Mouse (Mus musculus): ENCODE results near the gene Fat3. TPM values are rescaled to one million over a fixed set of nuclear protein-coding genes. Genes with fewer than 3 reads are reported as not detected.

Fat3 gene
- polyA plus RNA-seq, 1 experiment from 2014 or later, result 9.1 TPM

DNA sequence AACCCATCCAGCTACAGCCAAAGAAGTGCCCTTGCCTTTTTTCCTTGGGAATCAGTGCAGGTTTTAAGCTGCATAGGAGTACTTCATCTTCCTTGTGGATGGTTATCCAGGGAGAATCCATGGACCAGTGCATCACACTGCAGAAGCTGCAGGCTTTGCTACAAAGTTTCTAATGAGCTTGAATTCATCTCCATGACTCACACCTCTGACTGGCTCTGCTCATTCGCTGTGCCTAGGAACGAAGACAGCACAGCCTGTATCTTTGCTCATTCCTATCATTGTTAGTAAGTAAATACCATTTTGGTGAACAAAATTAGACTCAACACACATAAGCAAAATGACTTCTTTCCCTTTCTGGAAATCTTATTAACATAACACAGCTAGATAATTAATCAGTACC lies 78.4 kb downstream of the Fat3 start:
- ATAC-seq (ENCODE audit: low FRiP score, low read depth), result no peak
- H3K27ac ChIP-seq (replicated peaks), result no peak overlapping the region
- 71% methylated on average over 2 of the region's 2 CpGs for WGBS
- H3K4me1 ChIP-seq (replicated peaks), result no peaks in the 10 kb centered on the region
- H3K9ac ChIP-seq, result no peak overlapping the region
- H3K36me3 ChIP-seq, result no peaks in the 10 kb centered on the region
- no peak overlapping the region for H3K4me3 ChIP-seq
- no peaks in the 10 kb centered on the region for H3K27me3 ChIP-seq
- H3K9me3 ChIP-seq, result no peaks in the 10 kb centered on the region
- no peak overlapping the region for H3K4me2 ChIP-seq

DNA sequence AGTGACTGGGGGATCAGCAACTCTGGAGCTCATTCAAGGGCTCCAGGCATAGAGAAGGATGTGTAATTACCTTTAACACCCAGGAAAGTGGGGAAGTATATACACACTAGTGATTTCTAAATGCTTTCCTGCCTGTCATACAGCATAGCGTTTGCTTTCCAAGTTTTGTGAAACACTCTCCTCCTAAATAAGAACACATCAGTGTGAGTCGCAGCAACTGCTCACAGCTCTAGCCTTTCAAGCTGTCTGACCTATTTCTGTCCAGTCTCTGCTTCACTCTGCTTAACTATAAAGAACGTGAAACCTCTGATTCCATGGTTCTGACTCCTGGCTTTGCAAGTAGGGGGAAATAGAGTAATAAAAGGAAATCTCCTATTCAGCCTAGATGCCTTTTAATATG lies 98.3 kb downstream of the Fat3 start:
- H3K36me3 ChIP-seq, result no peaks in the 10 kb centered on the region
- H3K4me1 ChIP-seq (replicated peaks), result peaks cover 16% of the 10 kb centered on the region
- H3K9me3 ChIP-seq, result no peaks in the 10 kb centered on the region
- ATAC-seq (ENCODE audit: low FRiP score, low read depth), result no peak
- no peak overlapping the region for H3K9ac ChIP-seq
- H3K27ac ChIP-seq (replicated peaks), result no peak overlapping the region
- H3K4me3 ChIP-seq, result no peak overlapping the region
- WGBS, result 60% methylated on average over 3 of the region's 3 CpGs
- no peak overlapping the region for H3K4me2 ChIP-seq
- H3K27me3 ChIP-seq, result no peaks in the 10 kb centered on the region

GRCm38 (mm10) chr9:16398734-16399686 lies 102.1 kb downstream of the Fat3 start:
- Histone ChIP-seq H3K4me1 (replicated peaks) (peaks cover 20% of the 10 kb centered on the region), H3K9ac (no peak overlapping the region), H3K27ac (replicated peaks) (peak overlapping the region; percentile 17), H3K9me3 (no peaks in the 10 kb centered on the region), H3K27me3 (no peaks in the 10 kb centered on the region), H3K36me3 (no peaks in the 10 kb centered on the region), H3K4me3 (no peak overlapping the region), H3K4me2 (no peak overlapping the region)
- peak; percentile 89 for ATAC-seq (ENCODE audit: low FRiP score, low read depth)
- 27% methylated on average over 6 of the region's 6 CpGs for WGBS

GRCm38 (mm10) chr9:16389141-16389540 lies 111.9 kb downstream of the Fat3 start:
- H3K9ac ChIP-seq, result no peak overlapping the region
- no peaks in the 10 kb centered on the region for H3K36me3 ChIP-seq
- H3K4me1 ChIP-seq (replicated peaks), result no peaks in the 10 kb centered on the region; the same call in 1 of the 2 replicates
- no peak overlapping the region for H3K27ac ChIP-seq (replicated peaks)
- 37% methylated on average over 4 of the region's 4 CpGs for WGBS
- H3K4me2 ChIP-seq, result no peak overlapping the region
- no peak overlapping the region for H3K4me3 ChIP-seq
- no peaks in the 10 kb centered on the region for H3K27me3 ChIP-seq
- H3K9me3 ChIP-seq, result no peaks in the 10 kb centered on the region
- no peak for ATAC-seq (ENCODE audit: low FRiP score, low read depth)

GRCm38 (mm10) chr9:16387527-16387926 lies 113.6 kb downstream of the Fat3 start:
- Histone ChIP-seq H3K27me3 (no peaks in the 10 kb centered on the region), H3K27ac (replicated peaks) (no peak overlapping the region), H3K4me2 (no peak overlapping the region), H3K4me3 (no peak overlapping the region), H3K36me3 (no peaks in the 10 kb centered on the region), H3K4me1 (replicated peaks) (no peaks in the 10 kb centered on the region; the same call in 1 of the 2 replicates), H3K9me3 (no peaks in the 10 kb centered on the region), H3K9ac (no peak overlapping the region)
- no peak for ATAC-seq (ENCODE audit: low FRiP score, low read depth)

DNA sequence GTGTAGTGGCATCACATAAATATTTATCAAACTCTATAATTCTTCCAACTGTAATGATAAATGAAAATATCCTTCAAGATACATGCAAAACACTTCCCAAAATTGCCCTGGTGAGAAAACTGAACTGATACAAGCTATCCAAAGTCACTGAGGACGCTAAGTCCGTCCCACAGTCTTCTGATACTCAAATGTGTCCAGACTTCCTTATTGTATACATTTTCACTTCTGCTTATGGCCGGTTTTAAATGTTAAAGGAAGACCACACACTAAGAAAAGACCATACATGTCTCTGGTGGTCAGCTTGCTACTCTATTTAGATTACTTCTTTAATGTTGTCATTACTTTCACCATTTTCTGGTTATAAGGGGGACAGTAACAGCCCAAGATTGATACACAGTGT lies 137.4 kb downstream of the Fat3 start:
- WGBS, result 91% methylated on average over 3 of the region's 3 CpGs
- ATAC-seq (ENCODE audit: low FRiP score, low read depth), result no peak
- Histone ChIP-seq H3K4me2 (no peak overlapping the region), H3K4me1 (replicated peaks) (peaks cover 9% of the 10 kb centered on the region; the same call in 1 of the 2 replicates), H3K27me3 (no peaks in the 10 kb centered on the region), H3K9me3 (no peaks in the 10 kb centered on the region), H3K36me3 (no peaks in the 10 kb centered on the region), H3K4me3 (no peak overlapping the region), H3K27ac (replicated peaks) (no peak overlapping the region), H3K9ac (no peak overlapping the region)

DNA sequence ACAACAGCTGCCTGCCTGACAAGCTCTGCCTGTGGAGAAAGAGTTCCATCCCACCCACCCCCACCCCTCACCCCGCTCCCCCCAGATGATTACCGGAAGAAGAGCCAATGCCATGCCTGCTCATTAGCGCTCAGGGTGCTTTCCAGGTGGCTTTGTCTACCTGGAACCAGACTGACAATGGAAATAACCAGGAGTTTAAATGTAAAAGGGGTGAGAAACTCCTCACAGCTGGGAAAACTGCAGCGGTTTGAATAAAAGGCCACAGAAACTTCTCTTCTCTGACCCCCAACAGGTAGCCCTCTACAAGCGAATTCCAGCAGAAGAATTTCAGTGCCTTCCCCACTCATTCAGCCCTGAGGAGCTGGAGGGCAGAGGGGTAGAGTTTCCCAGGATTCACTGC lies 139.3 kb downstream of the Fat3 start:
- Histone ChIP-seq H3K36me3 (no peaks in the 10 kb centered on the region), H3K4me2 (no peak overlapping the region), H3K27me3 (no peaks in the 10 kb centered on the region), H3K9ac (no peak overlapping the region), H3K4me3 (no peak overlapping the region), H3K9me3 (no peaks in the 10 kb centered on the region), H3K27ac (replicated peaks) (no peak overlapping the region), H3K4me1 (replicated peaks) (peaks cover 13% of the 10 kb centered on the region; the same call in 1 of the 2 replicates)
- ATAC-seq (ENCODE audit: low FRiP score, low read depth), result no peak
- WGBS, result 14% methylated on average over 5 of the region's 5 CpGs

DNA sequence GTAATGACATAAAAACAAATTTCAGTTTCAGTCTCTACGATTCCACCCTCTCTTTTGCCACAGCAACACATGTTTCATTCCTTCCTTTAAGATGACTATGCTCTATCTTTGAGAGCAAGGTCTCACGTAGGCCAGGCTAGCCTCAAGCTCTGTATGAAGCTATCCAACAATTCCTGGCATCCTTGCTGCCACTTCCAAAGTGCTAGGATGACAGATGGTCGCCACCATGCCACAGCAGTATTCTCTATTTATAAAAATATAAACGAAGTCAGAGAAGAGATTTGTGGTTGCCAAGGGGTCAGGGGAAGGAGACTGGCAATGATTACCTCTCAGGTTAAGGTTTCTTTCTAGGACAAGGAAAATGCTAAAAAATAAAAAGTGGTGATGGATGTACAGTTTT lies 144.4 kb downstream of the Fat3 start:
- H3K9ac ChIP-seq, result no peak overlapping the region
- peaks cover 18% of the 10 kb centered on the region for H3K4me1 ChIP-seq (replicated peaks)
- ATAC-seq (ENCODE audit: low FRiP score, low read depth), result no peak
- H3K4me3 ChIP-seq, result no peak overlapping the region
- H3K27me3 ChIP-seq, result no peaks in the 10 kb centered on the region
- H3K36me3 ChIP-seq, result no peaks in the 10 kb centered on the region
- H3K4me2 ChIP-seq, result no peak overlapping the region
- no peak overlapping the region for H3K27ac ChIP-seq (replicated peaks)
- H3K9me3 ChIP-seq, result no peaks in the 10 kb centered on the region
- WGBS, result 74% methylated on average over 4 of the region's 4 CpGs

DNA sequence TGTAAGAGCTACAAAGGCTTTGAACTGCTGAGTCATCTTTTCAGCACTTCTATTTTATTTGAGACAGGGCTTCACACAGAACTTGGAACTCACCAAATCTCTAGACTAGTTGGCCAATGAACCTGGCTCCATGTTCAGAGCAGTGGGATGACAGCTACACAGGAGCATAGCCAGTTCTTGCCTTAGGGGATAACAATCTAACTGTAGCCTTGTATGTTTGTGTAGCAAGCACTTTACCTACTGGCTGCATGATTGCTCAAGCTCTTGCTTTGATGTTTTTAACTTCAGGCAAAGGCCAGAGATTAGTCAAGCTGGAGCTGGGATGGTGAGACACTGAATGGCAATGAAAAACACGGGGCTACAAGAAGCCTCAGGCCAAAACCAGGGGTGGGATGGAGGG lies 146.2 kb downstream of the Fat3 start:
- Histone ChIP-seq H3K4me1 (replicated peaks) (peaks cover 17% of the 10 kb centered on the region), H3K27ac (replicated peaks) (no peak overlapping the region), H3K27me3 (no peaks in the 10 kb centered on the region), H3K4me3 (no peak overlapping the region), H3K9ac (no peak overlapping the region), H3K4me2 (no peak overlapping the region), H3K9me3 (no peaks in the 10 kb centered on the region), H3K36me3 (no peaks in the 10 kb centered on the region)
- no peak for ATAC-seq (ENCODE audit: low FRiP score, low read depth)
- WGBS, result 30% methylated on average over 1 of the region's 1 CpGs

DNA sequence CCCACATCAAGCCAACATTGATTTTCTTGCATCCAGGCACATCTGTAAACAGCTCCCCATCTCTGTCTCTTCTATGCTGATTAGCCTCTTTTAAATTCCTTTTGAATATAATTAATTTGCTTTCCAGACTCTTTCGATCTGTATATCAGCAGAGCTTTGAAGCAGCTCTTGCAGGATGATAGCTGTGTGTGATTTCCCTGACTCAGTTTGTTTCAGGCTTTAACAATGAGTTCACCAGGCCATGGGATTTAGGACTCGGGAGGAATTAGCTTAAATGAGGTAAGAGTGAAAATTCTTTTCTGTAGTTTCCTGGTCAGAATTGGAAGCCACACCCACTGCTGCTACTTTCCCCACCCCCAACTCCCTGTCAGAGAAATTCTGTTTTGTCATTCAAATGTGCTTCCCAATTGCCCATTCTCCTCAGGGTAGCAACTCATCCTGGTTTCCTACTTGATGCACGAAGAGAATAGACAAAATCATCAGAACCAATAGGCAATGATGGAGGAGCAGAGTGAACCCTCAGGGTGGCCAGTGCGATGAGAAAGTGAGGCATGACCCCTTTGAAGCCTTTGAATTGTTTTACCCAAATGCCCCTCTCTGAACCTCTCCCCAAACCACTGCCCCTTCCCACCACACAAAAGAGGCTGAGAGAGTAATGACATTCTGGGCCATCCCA lies 147.9 kb downstream of the Fat3 start:
- no peak overlapping the region for H3K9ac ChIP-seq
- H3K4me3 ChIP-seq, result no peak overlapping the region
- peaks cover 15% of the 10 kb centered on the region for H3K4me1 ChIP-seq (replicated peaks)
- ATAC-seq (ENCODE audit: low FRiP score, low read depth), result peak; percentile 40; the same call in 1 of the 2 replicates
- 8% methylated on average over 4 of the region's 4 CpGs for WGBS
- peak overlapping the region; percentile 57 for H3K27ac ChIP-seq (replicated peaks)
- no peaks in the 10 kb centered on the region for H3K36me3 ChIP-seq
- no peaks in the 10 kb centered on the region for H3K27me3 ChIP-seq
- H3K9me3 ChIP-seq, result no peaks in the 10 kb centered on the region
- peak overlapping the region; percentile 23 for H3K4me2 ChIP-seq

DNA sequence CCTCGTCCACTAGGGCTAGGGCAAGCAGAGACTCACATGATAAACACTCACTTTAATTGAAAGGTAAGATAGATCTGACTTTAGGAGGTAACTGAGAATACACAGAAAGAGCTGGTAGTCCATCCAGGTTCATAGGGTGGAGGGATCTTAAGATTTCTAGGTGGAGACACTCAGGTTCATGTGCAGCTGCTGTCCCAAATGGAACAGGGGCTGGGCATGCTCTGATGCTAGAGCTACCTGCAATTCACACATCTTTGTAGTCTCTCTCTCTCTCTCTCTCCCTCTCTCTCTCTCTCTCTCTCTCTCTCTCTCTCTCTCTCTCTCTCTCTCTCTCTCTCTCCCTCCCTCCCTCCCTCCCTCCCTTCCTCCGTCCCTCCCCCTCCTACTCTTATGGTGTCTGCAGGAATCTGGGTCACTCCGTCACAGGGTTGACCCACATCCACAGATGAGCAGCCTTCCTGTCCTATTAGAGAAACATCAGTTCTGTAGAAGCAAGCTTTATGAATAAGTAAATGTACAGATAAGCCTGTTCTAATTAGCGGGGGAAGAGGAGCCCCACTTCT lies 148.5 kb downstream of the Fat3 start:
- H3K9me3 ChIP-seq, result no peaks in the 10 kb centered on the region
- no peaks in the 10 kb centered on the region for H3K36me3 ChIP-seq
- no peak overlapping the region for H3K4me3 ChIP-seq
- H3K9ac ChIP-seq, result no peak overlapping the region
- ATAC-seq (ENCODE audit: low FRiP score, low read depth), result peak; percentile 69; the same call in 1 of the 2 replicates
- 37% methylated on average over 4 of the region's 4 CpGs for WGBS
- H3K4me2 ChIP-seq, result peak overlapping the region; percentile 23; the same call in 1 of the 2 replicates
- H3K4me1 ChIP-seq (replicated peaks), result peaks cover 13% of the 10 kb centered on the region
- no peaks in the 10 kb centered on the region for H3K27me3 ChIP-seq
- H3K27ac ChIP-seq (replicated peaks), result peak overlapping the region; percentile 57; the same call in 1 of the 2 replicates

Data from hindbrain, embryonic 15.5 days (tissue).